Mouse (Mus musculus) heart, adult 2 months (tissue): ENCODE data around the gene Acot12.

Source experiments
- CTCF ChIP-seq: fragments of 200-600 bp; IDR thresholded peaks from 2 replicates; pipeline ENCODE4 v1.8.1; 2022; ENCODE audit warnings: antibody characterized with exemption, mild to moderate bottlenecking, moderate library complexity
- EP300 ChIP-seq: fragments of 200-500 bp; IDR thresholded peaks from 2 replicates; pipeline ENCODE4 v1.6.1; 2011; ENCODE audit warnings: low read depth, low read length, control low read depth; ENCODE audit not compliant: insufficient read depth
- POLR2A ChIP-seq: fragments of 200-500 bp; IDR thresholded peaks from 2 replicates; pipeline ENCODE4 v1.6.1; 2011; ENCODE audit warnings: mild to moderate bottlenecking, low read depth, low read length, control low read depth; ENCODE audit not compliant: insufficient read depth

DNA sequence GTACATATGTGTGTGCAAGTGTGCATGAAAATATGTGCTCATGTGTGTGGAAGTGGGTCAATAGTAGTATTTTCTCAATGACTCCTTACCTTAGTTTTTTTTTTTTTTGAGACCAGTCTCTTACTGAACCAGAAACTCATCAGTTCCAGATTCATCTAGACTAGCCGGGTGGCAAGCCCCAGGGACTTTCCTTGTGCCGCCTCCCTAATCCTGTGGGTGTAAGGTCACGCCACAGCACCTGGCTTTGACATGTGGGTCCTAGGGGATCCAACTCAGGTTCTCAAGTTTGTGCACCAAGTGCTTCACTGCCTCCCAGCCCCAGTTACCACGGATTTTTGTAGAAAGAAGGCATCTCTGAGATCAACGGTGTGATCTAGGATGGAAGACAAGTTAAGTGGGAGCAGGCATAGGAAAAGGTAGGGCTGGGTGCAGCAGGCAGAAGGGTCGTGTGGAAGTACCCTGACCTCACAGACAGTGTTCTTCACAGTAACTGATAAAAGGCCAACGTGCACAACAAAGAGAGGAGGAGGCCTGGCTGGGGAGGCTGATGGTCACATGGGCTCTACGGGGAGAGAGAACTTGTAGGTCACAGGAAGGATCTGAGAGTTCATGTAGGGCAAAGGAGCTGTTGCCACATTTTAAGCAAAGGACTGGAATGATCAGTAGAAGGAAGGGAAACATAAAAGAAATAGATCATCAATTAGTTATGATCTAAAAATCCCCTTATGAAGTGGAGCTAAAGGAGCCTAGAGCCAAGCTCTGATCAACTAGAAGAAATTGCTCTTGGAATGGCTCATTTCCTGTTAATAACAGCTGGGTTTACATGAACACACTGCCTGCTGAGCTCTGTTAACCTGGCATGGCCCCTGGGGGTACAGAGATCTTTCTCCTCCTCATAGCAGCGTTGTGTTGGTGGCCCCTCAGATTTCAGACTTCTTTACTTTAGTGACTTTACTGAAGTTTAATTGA is 27.7 kb downstream of the Acot12 start:
- TF ChIP-seq CTCF (no peak), POLR2A (no peak), EP300 (no peak)
